Mouse (Mus musculus) right cerebral cortex, postnatal 25 days (tissue): ENCODE results near the gene Abcc4.
"Not testable (repeated sequence)": the region's sequence is repeated elsewhere in the genome, so short reads cannot be mapped to it uniquely, and the experiment has no call there.

Experiments used
- DNase-seq: peaks from one replicate; pipeline ENCODE4 v3.0.0; 2022

Abcc4 gene

DNA sequence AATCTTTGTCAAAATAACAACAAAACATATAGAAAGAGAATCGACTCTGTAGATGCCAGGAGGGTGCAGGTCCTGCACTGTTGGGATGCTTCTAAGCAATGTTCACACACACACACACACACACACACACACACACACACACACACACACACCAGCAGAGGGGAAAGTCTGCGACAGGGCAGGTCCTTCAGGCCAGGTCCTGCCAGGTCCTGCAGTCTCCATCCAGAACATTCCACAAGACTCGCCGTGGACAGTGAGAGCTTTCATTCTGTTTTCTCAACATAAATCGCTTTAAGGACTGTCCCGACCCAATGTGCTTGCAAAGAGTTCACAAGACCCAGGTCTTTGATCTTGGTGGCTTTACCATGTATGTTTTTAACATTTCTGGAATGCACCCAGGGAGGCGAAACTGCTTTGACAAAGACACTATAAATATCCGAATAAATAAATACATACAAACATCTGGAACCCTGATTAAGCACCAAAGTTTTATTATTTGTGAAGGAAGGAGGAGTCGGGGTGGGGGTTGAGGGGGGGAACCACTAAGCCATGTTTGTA, 133.3 kb downstream of the Abcc4 start:
- DNase-seq: no peak

DNA sequence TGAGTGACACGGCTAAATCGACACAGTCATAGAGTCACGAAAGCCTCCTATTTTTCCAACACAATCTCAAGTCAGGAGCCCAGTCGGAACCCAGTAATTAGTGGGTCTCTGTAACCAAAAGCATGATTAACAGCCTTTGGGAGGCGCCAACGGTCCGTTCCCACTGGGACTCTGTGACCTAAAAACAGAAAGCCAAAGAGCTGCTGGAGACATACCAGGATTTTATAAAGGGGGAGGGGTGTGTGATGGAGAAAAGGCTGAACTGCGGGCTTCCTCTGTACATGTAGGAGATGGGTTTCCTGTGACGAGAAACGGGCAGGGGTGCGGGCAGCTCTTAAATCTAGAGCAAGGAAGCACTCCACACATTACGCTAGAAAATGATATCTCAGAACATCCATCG, 136.4 kb downstream of the Abcc4 start:
- no peak for DNase-seq

DNA sequence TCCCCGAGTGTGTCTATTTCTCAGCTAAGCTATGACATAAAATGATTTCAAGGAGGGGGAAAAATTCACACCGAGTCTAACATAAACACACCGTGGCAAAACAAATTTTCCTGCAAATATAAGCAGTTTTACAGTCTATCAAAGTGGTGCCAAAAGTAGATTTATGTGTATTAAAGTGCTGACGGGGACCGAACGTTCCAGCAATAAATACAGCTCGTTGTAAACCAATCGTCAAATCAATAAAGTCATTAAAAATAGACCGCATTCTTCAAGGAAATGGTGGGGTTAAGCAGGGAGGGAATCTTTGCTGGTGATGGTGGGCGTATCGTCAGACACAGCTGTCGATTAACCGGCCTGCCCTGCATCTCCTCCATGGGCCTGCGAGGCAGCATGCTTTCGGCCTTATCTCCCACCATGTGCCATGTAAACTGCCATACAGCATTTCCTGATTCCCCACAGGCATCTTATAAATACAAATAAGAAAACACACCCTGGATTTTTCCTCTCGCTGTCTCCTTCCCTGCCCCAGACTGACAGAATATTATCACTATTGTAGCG, 137.8 kb downstream of the Abcc4 start:
- no peak for DNase-seq

DNA sequence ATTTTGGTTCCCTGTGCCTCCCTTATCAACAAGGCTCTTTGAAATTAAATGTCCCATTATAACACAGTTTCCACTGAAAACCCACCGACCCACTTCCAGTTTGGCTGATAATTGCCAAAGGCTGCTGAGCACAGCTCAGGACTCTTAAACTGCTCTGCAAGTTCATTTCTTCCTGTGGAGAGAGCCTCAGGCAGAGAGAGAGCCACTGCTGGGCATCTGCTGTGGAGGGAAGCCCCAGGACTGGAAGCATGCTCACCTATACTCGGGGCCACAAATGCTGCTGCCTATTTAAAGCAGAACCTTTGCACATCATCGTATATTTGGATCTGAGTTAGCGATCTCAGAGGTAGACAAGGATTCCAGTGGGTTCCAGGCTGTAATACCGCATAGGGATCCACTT, 139.2 kb downstream of the Abcc4 start:
- DNase-seq: no peak

DNA sequence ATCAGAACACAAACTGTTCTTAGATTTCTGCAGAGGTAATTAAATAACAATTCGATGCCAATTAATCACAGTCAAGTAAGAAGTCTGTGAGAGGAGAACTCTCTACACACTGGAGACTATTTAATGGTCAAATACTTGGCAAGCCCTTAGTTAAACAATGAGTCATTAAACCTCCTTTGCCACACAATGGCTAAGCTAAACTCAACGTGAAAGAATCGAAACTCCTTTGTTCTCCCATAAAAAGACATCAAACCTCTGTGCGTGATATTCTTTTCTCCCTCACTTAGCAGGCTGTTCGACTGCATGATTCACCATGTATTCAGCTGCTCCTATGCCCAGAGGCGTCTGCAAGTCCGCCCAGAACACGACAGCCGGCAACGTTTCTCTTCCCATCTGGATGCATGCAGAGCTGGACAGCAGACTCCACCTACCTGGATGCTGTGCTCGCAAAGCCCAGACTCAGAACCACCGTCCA, 139.8 kb downstream of the Abcc4 start:
- DNase-seq: peak; percentile 49

DNA sequence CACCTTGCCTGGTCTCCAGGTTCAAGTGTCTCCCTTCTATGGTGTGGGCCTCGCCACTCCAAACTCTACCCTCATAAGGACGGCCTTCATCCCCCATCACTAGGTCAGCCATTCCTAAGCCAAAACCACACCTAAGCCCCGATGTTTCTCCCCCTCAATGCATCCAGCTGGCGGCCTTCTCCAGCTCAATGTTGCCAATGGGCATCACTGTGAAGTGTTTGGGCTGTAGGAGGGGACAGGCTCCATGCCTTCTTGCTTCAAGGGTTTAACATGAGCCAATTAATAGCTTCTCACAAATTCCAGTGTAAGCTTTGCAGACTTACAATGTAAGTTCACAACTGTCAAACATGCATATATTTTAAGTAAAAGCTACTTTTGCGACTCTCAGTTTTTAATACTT, 140.3 kb downstream of the Abcc4 start:
- DNase-seq: no peak

DNA sequence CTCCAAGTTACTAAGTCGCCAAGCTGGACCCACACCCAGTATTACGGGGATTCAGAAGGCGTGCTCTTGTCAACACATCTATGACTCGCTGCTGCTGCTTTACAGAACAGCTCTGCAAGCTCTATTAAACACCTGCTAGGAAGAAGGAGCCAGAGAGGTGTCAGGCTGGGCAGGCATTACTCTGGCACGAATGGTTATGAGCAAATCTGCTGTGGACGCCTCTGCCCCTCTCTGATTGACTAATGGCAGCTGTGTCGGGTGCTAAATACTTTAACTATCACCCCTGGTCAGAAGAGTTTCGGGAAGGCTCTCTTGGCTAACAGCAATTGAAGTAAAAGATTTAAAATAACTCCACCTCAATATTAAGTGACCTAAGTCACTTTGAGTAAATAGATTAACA, 142.4 kb downstream of the Abcc4 start:
- no peak for DNase-seq

DNA sequence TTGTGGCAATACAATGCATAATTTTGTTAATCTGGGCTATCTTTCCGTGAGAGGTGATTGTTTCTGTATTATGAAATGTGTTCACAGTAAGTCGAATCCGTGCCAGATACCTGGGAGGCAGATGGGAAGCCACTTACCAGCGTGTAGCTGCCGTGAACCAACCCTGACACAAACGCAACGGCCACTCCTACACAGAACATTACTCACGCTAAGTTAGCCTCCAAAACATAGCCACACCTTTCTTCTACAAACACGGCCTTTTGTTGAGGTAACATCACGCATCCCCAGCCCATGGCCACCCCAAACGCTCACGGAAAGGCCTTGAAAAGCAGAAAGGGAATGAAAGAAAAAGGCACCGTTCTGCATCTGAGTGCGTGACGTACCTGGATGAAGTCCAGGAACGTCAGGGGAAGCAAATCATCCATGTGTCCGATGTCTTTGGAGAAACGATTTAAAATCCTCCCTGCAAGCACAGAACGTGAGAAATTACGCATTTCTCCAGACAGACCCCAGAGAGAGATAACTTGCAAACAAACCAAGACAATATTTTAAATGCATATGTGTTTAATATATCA, 153.0 kb downstream of the Abcc4 start:
- no peak for DNase-seq

DNA sequence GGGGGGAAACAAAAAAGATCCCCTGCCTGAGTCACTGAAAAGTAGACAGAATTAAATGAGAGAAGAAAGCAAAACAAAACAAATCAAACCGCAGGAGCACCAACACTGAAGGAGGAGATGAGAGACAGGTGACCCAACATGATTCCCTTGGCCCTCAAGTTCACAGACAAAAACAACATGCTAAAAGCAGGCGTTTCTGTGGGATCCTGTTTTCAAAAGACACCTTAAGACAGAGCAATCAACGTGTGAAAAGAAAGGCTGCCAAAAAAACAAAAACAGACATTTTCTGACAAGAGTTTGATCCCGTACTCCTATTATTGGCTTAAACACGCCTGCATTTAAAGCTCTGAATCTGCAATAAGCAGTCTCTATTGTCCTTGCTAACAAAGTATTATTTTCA, 153.6 kb downstream of the Abcc4 start:
- DNase-seq: no peak

DNA sequence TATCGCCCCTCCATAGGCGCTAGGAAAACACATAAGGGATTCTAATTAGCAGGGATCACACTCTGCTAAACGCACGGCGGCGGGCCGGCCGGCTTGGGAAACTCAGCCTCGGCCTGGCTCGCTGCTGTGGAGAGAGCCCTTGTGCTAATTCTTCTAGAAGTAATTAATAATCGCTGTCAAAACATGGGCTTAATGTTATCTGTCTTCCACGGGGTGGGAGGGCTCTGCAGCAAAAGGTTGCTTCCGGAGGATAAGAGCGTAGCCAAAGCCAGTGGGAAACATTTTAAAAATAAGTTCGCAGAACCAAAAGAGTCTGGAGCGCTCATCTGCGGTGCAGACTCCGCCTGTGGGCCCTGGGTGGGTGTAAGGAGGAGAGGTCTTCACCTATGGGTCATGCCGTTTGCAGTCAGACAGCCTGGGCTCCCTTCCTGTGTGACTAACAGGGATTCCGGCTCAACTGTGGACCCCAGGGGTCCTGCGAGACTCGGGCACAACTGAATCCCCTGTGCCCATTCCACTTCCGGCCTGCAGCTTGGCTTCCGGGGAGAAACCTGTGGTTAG, 154.2 kb downstream of the Abcc4 start:
- DNase-seq: no peak

DNA sequence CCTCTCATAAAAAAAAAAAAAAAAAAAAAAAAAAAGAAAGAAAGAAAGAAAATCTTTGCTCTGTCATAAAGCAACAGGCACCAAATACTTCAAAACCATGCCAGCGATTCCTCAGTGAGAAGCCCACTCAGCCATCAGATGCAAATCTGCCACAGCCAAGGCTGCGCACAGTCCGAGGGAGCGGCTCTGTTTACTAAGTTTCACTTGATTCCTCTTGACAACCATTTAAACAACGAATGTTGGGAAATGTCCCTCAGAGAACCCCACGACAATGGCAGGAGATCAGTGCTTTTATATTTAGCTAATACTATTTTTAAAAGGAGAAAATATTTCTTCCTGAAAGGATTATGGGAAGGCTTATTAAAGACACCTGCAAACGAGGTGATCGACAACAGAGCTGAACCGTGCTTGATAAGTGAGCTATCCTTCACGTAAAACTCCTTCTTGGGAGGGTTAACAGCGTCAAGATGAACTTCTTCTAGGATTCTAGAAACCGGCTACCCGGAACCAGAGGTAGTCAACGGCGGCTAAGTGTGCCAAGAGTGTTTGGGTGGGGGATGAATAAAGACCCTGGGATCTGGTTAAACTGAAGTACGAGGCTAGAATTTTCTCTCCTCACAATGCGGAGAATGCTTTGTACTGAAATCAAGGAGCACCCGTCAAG, 154.8 kb downstream of the Abcc4 start:
- no peak for DNase-seq

DNA sequence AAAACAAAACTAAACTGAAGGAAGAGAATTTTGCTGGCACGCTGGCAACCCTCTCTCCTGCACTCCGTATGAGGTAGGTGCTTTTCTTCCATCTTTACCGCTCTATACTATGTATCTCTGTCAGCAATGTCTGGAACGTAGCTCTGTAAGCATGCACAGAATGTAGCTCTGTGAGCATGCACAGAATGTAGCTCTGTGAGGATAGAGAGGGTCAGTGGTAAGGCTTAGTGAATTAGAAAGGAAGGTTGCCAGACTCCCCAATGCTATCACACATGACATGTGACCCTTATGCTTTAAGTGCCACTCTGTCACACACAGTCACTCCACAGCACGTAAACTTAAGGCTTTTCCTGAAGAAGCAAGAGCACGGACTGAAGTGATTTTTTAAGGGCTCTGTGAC, 161.5 kb downstream of the Abcc4 start:
- no peak for DNase-seq

DNA sequence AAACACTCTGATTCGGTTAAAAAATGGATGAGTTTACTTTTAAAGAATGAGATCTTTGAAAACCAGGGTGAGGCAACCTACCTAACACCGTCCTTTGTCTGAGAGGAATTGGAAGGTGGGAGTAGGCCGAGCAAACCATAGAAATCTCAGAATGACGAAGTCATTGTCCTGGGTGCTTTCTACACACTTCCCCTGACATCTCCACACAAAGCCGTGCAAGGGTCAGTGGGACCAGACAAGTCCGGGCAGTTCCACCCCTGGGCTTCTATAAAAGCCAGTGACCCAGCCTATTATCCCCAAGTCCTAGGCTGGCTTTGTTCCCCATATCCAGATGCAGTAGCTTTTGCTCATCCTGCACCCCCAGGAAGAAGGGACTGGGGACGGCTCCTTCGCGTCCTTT, 163.1 kb downstream of the Abcc4 start:
- no peak for DNase-seq

DNA sequence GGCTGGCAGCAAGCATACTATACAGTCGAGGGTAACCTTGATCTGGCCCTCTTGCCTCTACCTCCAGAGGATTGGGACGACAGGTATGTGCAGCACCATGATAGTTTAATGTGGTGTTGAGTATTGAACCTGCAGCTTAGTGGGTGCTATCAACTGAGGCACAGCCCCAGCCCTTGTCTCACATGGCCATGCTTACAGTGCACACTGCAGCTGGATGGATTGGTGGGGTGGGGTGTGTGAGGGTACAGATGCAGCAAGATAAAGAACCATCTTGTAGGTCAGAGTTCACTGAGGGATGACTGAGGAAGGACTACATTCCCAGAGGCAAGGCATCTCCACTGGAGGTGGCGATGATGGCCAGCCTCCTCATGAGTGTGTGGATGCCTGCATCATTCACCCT, 174.5 kb downstream of the Abcc4 start:
- no peak for DNase-seq

DNA sequence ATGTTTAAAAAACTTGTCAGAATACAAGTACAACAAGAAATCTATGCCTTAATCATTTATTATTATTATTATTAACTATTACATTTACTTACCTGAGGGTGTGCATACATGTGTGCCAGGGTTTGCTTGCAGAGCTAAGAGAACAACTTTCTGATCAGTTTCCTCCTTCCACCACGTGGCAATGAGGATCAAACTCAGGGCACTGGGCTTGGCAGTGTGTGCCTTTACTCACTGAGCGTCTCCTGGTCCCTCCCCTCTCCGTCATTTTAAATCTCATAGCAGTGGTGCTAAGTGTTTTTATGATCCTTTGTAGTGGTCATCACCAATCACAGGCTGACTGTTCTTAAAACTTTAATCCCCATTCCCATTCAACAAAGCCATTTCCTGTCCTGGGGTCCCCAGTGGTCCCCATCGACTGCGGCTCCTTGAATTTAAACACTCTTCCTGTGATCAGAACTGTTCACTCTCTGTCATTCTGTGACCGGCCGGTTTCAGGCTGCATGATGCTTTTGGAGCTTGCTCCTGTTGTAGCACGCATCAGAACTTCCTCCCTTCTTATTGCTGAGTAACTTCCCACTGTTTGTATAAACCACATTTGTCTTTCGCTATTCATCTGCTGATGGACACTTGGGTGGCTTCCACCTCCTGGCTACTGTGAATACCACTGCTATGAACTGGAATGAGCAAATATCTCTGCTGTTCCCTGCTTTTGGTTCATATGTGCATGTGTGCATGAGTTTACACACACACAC, 191.6 kb downstream of the Abcc4 start:
- DNase-seq: no peak

DNA sequence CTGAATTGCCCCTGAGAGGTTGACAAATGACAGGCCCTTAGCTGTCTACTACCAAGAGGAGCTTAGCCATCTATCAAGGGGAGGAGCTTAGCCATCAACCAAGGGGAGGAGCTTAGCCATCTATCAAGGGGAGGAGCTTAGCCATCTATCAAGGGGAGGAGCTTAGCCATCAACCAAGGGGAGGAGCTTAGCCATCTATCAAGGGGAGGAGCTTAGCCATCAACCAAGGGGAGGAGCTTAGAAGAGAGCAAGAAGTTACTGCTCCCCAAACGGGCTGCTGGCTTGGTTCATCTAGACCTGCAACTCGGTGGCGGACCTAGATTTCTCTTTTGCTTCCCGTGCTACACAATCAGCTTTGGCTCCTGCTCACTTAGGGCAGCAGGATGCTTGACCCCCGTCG, 194.3 kb downstream of the Abcc4 start:
- not testable (repeated sequence) for DNase-seq

DNA sequence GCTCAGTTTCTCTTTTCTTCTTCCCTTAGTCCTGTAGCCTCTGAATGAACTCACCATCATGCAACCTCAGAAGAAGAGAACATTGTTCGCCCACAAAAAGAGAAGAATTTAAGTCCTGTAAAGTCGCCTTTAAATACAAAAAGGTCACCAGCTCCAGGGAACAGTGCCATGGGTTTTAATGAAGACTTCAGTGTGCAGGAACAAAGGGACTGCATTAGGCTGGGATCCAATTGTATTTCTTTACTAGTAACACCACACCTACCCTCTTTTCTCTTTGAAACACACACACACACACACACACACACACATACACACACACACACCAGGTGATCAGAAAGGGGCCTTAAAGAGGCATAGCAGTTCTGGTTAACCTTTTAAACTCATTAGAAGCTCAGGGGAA, 195.2 kb downstream of the Abcc4 start:
- no peak for DNase-seq

DNA sequence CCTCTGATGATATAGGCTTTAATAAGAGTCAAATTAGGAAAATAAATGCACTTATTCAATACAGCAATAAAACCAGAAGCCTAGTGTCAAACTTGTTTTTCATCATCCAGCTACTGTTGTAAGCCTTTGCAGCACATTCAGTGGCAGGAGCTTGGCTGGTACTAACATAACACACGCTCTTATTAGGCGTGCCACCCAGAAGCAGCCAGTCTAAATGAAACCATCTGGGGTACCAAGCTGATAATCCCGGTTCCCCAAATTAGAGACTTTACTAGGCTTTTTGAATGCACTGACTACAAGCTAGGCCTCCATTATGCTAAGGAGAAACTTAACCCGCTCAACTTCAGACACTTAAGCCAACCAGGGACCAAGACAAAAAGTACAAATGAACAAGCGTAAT, 195.8 kb downstream of the Abcc4 start:
- DNase-seq: no peak

DNA sequence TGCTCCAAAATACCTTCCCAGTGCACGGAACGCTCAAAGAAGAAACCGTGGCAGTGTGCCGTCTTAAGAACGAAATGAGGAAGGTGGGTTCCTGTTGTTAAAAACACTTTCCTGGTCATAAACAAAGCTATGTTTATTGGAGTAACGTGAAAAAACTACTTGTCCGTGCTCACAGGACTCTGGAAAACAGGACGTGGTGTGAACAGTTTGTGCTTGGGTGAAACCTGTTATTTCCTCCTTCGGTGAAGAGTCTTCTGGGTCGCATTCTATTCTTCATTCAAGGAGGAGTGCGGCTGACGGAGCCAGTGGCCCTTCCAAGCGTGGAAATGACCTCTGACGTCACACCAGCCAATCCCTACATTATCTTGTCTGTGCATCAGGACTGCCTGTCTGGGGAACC, 198.2 kb downstream of the Abcc4 start:
- no peak for DNase-seq

DNA sequence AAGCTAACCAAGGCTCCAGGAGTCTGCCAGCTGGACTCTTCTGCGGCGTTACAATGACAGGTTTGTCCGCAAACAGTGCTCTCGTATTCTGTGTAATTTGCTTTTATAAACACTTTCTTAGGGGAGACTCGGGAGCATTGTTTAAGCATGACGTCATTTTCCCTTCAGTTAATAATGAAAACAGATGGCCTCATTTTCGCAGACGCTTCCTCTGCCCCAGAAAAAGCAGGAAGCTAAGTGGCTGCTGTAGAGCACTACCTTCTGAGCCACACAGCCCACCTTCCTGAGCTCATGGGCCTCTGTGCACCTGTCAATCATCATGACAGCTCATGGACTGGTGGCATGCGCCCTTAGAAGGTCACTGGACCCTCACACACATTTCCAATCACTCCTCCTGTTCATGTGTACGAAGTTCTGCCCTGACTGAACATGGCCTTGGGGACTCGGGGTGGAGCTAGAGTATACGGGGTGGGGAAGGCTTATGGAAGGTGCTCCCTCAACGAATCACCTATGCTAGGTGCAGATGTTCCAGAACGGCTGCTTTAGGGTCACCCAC, 199.3 kb downstream of the Abcc4 start:
- DNase-seq: no peak

DNA sequence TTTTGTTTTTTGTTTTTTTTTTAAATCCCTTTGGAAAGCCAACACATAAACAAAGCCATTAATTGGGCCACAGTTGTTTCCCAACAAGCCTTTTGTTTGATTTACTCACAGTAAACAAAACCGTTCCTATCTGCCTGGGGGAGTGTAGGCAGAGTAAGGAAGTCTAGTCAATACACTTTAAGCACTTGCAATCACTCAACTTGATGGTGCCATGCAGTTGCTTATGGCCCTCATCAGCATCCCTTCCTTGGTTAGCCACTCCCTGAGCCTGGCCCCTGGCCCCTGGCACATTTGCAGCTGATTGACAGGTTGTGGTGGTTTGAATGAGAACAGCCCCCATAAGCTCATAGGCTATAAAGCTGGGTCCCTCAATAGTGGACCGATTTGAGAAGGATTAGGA, 209.3 kb downstream of the Abcc4 start:
- no peak for DNase-seq

DNA sequence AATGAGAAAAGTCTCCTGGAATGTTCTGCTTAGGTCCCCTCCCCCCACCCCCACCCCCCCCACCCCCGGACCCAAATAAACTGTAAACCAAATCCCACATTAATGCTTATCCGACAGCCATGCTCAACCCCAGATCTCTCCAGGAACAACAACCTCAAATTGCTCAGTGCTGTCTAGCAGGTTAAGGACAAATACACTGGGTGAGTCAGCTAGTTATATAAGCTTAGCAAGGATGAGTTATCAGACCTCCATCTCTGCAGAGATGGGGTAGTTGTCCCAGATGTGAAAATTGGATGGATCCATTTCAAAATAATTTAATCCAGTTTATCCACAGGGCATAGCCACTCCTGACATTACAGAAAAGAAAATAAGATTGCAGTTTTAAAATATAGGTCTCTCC, 210.6 kb downstream of the Abcc4 start:
- DNase-seq: no peak

DNA sequence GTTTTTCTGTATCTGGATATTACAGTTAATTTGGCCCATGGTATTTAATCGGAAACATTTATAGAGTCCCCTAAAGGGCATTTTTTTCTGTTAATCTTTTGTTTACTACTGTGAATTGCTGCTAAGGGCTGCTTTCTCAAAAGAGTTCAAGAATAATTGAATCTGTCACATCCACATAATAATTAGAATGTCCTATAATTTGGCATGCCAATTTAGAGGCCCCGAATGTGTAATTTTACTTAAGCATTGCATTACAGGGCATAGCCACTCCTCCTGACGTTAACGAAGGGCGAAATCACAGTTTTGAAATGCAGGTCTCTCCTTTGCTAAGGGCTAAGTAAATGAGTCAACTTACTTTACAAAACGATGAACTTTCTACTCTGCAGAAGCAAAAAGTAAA, 214.3 kb downstream of the Abcc4 start:
- DNase-seq: no peak
